Mouse (Mus musculus): ENCODE results near the gene Sfrp2. TPM values are rescaled to one million over a fixed set of nuclear protein-coding genes. Genes with fewer than 3 reads are reported as not detected.

The Sfrp2 gene
- polyA plus RNA-seq, 1 experiment from 2014 or later = 41.8 TPM

DNA sequence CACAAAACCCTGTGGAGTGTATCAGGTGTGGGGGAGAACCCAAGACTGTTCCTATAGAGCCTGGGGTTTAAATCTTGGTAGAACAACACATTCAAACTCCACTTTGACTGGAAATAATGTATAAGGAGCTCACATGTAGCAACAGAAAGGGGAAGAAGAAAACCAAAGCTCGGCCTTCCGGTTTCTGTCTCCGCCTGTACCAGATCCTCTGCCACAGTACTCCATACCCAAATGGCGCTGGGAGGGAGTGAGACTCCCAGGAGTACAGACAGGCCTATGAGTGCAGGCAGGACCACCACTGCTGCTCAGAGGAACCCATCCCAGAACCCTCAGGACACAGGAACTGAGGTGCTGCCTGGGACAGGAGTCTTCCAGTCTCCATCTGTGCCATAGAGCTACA is 57.7 kb downstream of the Sfrp2 start:
- H3K27ac ChIP-seq (ENCODE audit: low read length) = no peak overlapping the region
- H3K9ac ChIP-seq (replicated peaks; ENCODE audit: low read depth) = no peak overlapping the region
- no peaks in the 10 kb centered on the region for H3K9me3 ChIP-seq (ENCODE audit: low read length)
- no peaks in the 10 kb centered on the region for H3K36me3 ChIP-seq (ENCODE audit: insufficient read depth, low read length)
- no peak for TF ChIP-seq EP300 (IDR thresholded peaks at IDR 0.05)
- no peak for TF ChIP-seq CTCF (IDR thresholded peaks at IDR 0.05)
- no peak overlapping the region for H3K4me3 ChIP-seq (ENCODE audit: low read depth, low read length)
- H3K4me1 ChIP-seq (ENCODE audit: insufficient read depth, low read depth, low read length) = no peaks in the 10 kb centered on the region
- no peak for DNase-seq (ENCODE audit: low spot score)
- H3K4me2 ChIP-seq (replicated peaks; ENCODE audit: low read depth, low read length) = no peak overlapping the region
- WGBS = 90% methylated on average over 4 of the region's 4 CpGs
- no peak for ATAC-seq
- H3K27me3 ChIP-seq (replicated peaks; ENCODE audit: insufficient read depth, low read length) = no peaks in the 10 kb centered on the region

Other genes with a start within 250 kb of the Sfrp2 start
- gene Tlr2, start 75.4 kb downstream of the Sfrp2 start, polyA plus RNA-seq (2015; fragmentation: Nextera tagmentation; extraction: Ambion mirVana) = 7.7 and 12.5 TPM in 2 replicates

Measured in lung, postnatal 0 days (tissue).